Mouse (Mus musculus) duodenum, adult 2 months (tissue): ENCODE measurements around the gene Cdk2ap1. TPM values are rescaled to one million over a fixed set of nuclear protein-coding genes. Genes with fewer than 3 reads are reported as not detected.

ENCODE experiments used
- polyA plus RNA-seq: library from polyadenylated mRNA; depleted of rRNA; stranded (reverse); fragments of >200 nt; gene quantifications from 2 replicates; pipeline ENCODE4 v1.2.3, GENCODE M21; 2012; ENCODE audit warnings: low replicate concordance; rRNA removed

Cdk2ap1 gene
- polyA plus RNA-seq, result 43.6 and 51.0 TPM in 2 replicates

DNA sequence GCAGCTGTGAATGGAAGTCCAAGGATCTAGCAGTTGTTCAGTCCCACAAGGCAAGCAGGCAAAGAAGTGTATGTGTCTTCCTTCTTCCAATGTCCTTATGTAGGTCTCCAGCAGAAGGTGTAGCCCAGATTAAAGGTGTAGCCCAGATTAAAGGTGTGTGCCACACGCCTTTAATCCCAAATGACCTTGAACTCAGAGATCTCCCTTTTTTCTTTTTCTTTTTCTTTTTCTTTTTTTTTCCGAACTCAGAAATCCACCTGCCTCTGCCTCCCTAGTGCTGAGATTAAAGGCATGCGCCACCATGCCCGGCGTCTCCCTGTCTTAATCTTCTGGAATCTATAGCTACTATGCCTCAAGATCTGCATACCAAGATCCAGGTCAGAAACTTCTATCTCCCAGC, at the start of gene Cdk2ap1:
Cdk2ap1 (minus strand) TSS at position 101 of the 400 bp plus-strand sequence.

DNA sequence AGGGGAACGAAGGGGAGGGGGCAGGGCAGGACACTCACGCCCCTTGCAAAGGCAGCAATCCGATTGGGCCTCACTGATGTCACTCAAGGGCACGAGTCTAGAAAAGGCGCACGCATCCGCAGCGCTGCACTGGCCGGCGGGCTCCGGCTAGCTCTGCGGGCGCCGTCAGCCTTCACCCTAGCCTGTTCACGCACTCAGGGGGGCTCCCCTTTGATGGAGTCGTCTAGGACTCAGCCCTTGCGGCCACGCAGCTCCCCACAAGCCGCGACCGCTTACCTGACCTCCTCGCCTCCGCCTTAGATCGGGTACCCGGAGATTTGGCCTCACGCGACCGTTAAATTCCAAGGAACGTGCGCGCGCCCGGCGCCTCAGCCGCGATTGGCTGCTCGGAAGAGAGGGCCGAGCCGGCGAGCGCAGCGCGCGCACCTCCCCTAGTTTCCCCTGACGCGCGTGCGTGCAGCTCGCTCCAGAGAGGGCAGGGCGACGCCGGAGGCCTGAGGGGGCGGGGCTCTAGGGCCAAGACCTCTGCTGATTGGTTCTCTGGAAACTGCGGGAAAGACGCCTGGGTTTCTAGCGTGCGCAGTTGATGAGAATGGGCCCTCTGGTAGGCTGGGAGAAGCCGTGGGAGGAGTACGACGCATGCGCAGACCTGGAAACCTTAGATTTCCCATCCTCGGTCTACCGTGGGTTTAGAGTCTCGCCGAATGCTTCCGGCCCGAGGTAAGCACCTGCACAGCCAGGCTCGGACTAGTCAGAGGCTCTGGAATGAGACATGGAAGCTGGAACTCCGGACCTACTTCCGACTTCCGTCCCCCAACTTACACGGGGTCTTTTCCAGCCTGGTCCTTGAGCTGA, 35.1 kb downstream of the Cdk2ap1 start, which contains the start of the genes Mphosph9 and 2810006K23Rik:
Mphosph9 (minus strand) TSS at position 463 of the 855 bp plus-strand sequence.
2810006K23Rik (plus strand) TSS at position 580 of the 855 bp plus-strand sequence.

Other genes with a start within 250 kb of the Cdk2ap1 start
- gene Arl6ip4, start 247.0 kb downstream of the Cdk2ap1 start, polyA plus RNA-seq, result 15.6 and 20.9 TPM in 2 replicates
- 13.9 and 25.1 TPM in 2 replicates for gene Pitpnm2, start 113.3 kb downstream of the Cdk2ap1 start, polyA plus RNA-seq
- 0.24 and 1.4 TPM in 2 replicates for gene Mphosph9, start 35.1 kb downstream of the Cdk2ap1 start, polyA plus RNA-seq
- gene 2810006K23Rik, start 35.0 kb downstream of the Cdk2ap1 start, polyA plus RNA-seq, result 1.7 and 1.8 TPM in 2 replicates
- gene Sbno1, start 62.9 kb upstream of the Cdk2ap1 start, polyA plus RNA-seq, result 3.3 and 4.3 TPM in 2 replicates
- 40.2 and 48.5 TPM in 2 replicates for gene Kmt5a, start 76.8 kb upstream of the Cdk2ap1 start, polyA plus RNA-seq
- gene Rilpl2, start 115.3 kb upstream of the Cdk2ap1 start, polyA plus RNA-seq, result 24.6 and 31.7 TPM in 2 replicates
- gene Snrnp35, start 120.1 kb upstream of the Cdk2ap1 start, polyA plus RNA-seq, result 0.69 and 2.2 TPM in 2 replicates
- 2.4 and 2.9 TPM in 2 replicates for gene Rilpl1, start 168.3 kb upstream of the Cdk2ap1 start, polyA plus RNA-seq
- gene Tmed2, start 177.6 kb upstream of the Cdk2ap1 start, polyA plus RNA-seq, result 112 and 160 TPM in 2 replicates
- gene Ddx55, start 189.8 kb upstream of the Cdk2ap1 start, polyA plus RNA-seq, result 8.1 and 10.4 TPM in 2 replicates
- 8.7 and 10.2 TPM in 2 replicates for gene Eif2b1, start 216.0 kb upstream of the Cdk2ap1 start, polyA plus RNA-seq
- 16.5 and 17.2 TPM in 2 replicates for gene Gtf2h3, start 216.1 kb upstream of the Cdk2ap1 start, polyA plus RNA-seq